Mouse (Mus musculus): ENCODE measurements around the gene Hist1h4b.

Gene Hist1h4b

GRCm38 (mm10) chr13:23799405-23799804 is 42.6 kb downstream of the Hist1h4b start:
- no peak for DNase-seq (ENCODE audit: low read depth, low spot score)

GRCm38 (mm10) chr13:23804532-23804931 is 47.7 kb downstream of the Hist1h4b start:
- no peak for DNase-seq (ENCODE audit: low read depth, low spot score)

- DNase-seq (ENCODE audit: low read depth, low spot score), result no peak
Measured at GRCm38 (mm10) chr13:23806422-23807052, 49.7 kb downstream of the Hist1h4b start, which contains the start of gene Slc17a2. Gene Slc17a2 (plus strand): TSS chr13:23806993.
